Mouse (Mus musculus) E14TG2a.4 (cell line): ENCODE measurements around the gene A930018P22Rik.
"Not testable (repeated sequence)": the region's sequence is repeated elsewhere in the genome, so short reads cannot be mapped to it uniquely, and the experiment has no call there.

Experiments used
- H3K27me3 ChIP-seq: 2 replicates; pipeline ENCODE4 v1.6.1; 2014; ENCODE audit warnings: low read length, control low read depth; ENCODE audit not compliant: insufficient read depth
- H3K36me3 ChIP-seq: 2 replicates; pipeline ENCODE4 v1.6.1; 2014; ENCODE audit warnings: low read length, control low read depth; ENCODE audit not compliant: insufficient read depth
- H3K4me1 ChIP-seq: replicated peaks from 2 replicates; pipeline ENCODE4 v1.6.1; 2014; ENCODE audit warnings: low read depth, low read length, control low read depth
- H3K4me3 ChIP-seq: replicated peaks from 2 replicates; pipeline ENCODE4 v1.5.1; 2014; ENCODE audit warnings: mild to moderate bottlenecking, low read length
- H3K9me3 ChIP-seq: 2 replicates; pipeline ENCODE4 v1.6.1; 2014; ENCODE audit warnings: low read length, control low read depth
- CTCF ChIP-seq: conservative IDR thresholded peaks from 2 replicates; pipeline ENCODE4 v1.5.1; 2014; ENCODE audit warnings: low read length
- NANOG ChIP-seq: IDR thresholded peaks from 2 replicates; pipeline ENCODE4 v1.6.1; 2014; ENCODE audit warnings: borderline replicate concordance, low read length, mixed read lengths
- POU5F1 ChIP-seq: IDR thresholded peaks from 2 replicates; pipeline ENCODE4 v1.6.1; 2014; ENCODE audit warnings: low read length, borderline replicate concordance

A930018P22Rik gene

DNA sequence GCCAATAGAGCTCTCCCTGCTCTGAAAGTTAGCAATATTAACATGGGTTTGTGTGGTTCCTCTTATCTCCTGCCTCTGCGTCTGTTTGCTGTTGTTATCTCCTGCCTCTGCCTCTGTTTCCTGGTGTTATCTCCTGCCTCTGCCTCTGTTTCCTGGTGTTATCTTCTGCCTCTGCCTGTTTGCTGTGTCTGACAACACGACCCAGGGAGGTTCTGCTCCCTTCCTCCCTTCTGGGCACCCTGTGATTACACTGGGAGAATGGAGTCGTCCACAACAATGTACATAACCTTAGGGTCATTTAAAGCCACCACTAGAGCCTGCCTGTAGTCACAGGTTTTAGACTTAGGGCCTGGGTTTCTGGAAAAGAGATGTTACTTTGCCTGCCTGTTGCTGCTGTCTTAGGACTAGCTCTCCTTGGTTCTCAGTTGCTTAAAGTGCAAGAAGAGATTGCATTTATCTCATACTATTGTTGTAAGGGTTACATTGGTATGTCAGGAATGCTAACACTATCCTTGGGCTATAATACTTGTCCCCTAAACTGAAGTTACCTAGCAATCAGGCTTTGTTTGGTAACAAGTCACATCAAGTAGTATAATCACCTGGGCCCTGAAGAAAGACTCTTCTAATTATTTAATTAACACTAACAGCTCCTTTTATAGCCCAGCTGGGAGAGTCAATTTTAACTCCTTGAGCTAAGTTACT lies 23.9 kb upstream of the A930018P22Rik start:
- H3K27me3 ChIP-seq: no peaks in the 10 kb centered on the region
- TF ChIP-seq POU5F1 (no peak), NANOG (peak; percentile 90)
- no peak overlapping the region for H3K4me3 ChIP-seq
- no peaks in the 10 kb centered on the region for H3K36me3 ChIP-seq
- H3K9me3 ChIP-seq: no peaks in the 10 kb centered on the region
- peaks cover 32% of the 10 kb centered on the region for H3K4me1 ChIP-seq

DNA sequence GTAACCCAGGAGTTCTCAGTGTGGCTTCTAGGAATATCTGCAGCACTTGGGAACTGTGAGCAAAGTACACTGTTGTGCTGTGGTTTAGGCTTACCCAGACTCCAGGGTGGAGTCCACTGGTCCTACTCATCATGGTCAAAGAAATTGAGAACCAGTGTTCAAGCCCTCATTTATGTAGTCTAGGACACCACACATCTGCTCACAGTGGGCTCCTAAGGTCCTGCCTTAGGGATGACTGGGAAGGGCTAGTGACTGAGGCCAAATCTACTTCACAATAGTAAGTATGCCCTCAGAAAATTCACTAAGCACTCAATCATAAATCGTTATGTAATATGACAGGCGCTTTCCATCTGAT lies 23.4 kb upstream of the A930018P22Rik start:
- no peak for TF ChIP-seq POU5F1
- no peak for TF ChIP-seq NANOG
- TF ChIP-seq CTCF: no peak
- Histone ChIP-seq H3K27me3 (no peaks in the 10 kb centered on the region), H3K4me3 (no peak overlapping the region), H3K9me3 (no peaks in the 10 kb centered on the region), H3K36me3 (no peaks in the 10 kb centered on the region), H3K4me1 (peaks cover 32% of the 10 kb centered on the region)

DNA sequence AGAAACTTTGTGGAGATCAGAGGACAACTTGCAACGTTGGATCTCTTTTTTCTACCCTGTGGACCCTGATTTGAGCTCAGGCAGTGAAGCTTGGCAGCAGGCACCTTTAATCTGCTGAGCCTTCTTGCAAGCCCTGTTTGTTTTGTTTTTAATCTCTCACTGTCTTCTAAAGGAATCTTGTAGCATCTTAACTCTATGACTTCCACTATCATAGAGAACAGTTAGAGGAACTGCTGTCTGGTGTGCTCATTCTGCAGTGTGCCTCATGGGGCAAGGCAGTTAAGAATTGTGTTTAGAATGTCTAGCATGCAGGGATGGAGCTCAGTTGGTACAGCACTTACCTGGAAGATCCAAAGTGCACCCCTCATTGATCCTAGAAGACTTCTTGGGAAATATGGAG lies 22.6 kb upstream of the A930018P22Rik start:
- H3K9me3 ChIP-seq: no peaks in the 10 kb centered on the region
- no peaks in the 10 kb centered on the region for H3K27me3 ChIP-seq
- H3K36me3 ChIP-seq: no peaks in the 10 kb centered on the region
- peaks cover 32% of the 10 kb centered on the region for H3K4me1 ChIP-seq
- TF ChIP-seq NANOG (no peak), CTCF (no peak), POU5F1 (no peak)
- H3K4me3 ChIP-seq: no peak overlapping the region

DNA sequence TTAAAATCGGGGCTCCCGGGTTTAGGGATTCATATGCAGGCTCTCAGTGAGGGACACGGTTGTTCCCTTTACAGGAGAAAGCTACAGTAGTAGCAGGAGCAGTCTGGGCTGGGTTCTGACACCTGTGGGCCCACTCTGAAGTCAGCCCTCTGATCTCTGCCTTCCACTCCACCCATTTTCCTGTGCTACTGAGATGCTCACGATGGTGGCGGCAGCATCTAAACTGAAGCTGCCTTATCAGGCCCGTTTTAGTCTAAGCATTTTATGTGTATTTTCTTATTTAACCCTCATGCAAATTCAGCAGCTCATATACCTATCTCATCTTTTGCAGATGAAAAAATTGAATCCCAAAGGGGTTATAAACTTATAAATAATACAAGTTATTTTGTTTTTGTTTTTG lies 17.8 kb upstream of the A930018P22Rik start:
- TF ChIP-seq CTCF (no peak), POU5F1 (no peak), NANOG (no peak)
- H3K27me3 ChIP-seq: no peaks in the 10 kb centered on the region
- no peak overlapping the region for H3K4me3 ChIP-seq

DNA sequence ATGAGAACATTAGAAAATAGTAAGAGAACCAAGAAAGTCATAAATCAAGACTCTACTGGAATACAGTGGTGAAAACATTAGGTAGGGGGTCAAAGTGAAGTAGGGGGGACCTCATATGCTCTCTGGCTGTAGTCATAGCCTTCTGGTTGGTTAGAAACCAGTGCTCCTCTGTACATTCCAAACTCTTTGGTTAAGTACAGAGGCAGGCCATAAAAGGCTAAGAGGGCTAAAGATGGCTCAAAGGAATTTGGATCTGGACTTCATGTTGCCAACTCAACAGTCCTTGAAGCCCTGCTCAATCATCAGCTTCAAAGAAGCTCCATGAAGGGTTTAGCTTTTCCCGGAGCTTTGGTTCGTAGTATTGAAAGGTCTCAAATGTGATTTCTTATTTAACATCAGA lies 13.5 kb upstream of the A930018P22Rik start:
- peaks cover 13% of the 10 kb centered on the region for H3K4me1 ChIP-seq
- H3K27me3 ChIP-seq, H3K9me3 ChIP-seq, H3K4me3 ChIP-seq, H3K36me3 ChIP-seq: not testable (repeated sequence)

More for the DNA sequence above, 17.8 kb upstream of the A930018P22Rik start:
- H3K36me3 ChIP-seq: peaks cover 4% of the 10 kb centered on the region; the same call in 1 of the 2 replicates
- H3K4me1 ChIP-seq: peaks cover 10% of the 10 kb centered on the region
- H3K9me3 ChIP-seq: no peaks in the 10 kb centered on the region

DNA sequence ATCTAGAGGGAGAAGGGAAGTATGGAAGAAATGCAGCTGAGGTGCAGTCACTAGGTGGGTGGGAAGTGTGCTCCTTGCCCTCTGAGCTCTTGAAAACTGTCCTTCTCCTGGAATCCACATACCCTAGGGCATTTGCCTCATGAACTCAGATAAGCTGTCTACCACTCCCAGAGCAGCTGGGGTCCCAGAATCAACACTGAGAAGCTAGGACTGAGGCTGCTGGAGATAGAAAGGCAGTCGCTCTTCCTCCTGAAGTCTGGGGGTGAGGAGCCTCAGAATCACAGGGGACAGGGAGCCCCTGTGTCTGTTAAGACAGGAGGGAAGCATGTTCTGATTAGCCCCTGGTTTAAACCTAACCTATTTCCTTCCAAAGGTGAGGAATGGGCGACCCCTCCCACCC lies 13.0 kb upstream of the A930018P22Rik start:
- Histone ChIP-seq H3K27me3 (no peaks in the 10 kb centered on the region), H3K4me1 (peaks cover 13% of the 10 kb centered on the region), H3K4me3 (peak overlapping the region; percentile 11; the same call in 1 of the 2 replicates), H3K9me3 (no peaks in the 10 kb centered on the region), H3K36me3 (peaks cover 4% of the 10 kb centered on the region; the same call in 1 of the 2 replicates)
- TF ChIP-seq NANOG: no peak
- no peak for TF ChIP-seq CTCF
- TF ChIP-seq POU5F1: no peak

DNA sequence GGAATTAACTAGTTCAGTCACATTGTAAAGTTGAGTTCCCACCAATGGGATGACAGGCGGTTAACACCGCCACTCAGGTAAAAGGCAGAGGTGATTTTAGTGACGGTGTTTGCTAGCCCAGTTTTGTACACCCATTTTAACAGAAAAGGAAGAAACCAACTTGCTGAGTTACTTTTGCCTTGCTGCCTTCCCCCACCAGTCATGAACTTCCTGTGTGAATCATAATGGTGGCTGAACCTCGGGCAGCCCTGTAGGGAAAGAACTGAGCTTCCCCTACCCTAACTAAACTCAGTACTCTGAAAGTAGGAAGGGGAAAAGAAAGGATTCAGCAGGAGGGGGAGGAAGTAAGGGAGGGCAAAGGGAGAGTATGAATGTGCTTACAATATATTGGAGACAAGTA lies 12.5 kb upstream of the A930018P22Rik start:
- no peaks in the 10 kb centered on the region for H3K9me3 ChIP-seq
- peaks cover 13% of the 10 kb centered on the region for H3K4me1 ChIP-seq
- H3K27me3 ChIP-seq: no peaks in the 10 kb centered on the region
- H3K4me3 ChIP-seq: peak overlapping the region; percentile 11; the same call in 1 of the 2 replicates
- peaks cover 4% of the 10 kb centered on the region; the same call in 1 of the 2 replicates for H3K36me3 ChIP-seq
- TF ChIP-seq NANOG: no peak
- no peak for TF ChIP-seq POU5F1

DNA sequence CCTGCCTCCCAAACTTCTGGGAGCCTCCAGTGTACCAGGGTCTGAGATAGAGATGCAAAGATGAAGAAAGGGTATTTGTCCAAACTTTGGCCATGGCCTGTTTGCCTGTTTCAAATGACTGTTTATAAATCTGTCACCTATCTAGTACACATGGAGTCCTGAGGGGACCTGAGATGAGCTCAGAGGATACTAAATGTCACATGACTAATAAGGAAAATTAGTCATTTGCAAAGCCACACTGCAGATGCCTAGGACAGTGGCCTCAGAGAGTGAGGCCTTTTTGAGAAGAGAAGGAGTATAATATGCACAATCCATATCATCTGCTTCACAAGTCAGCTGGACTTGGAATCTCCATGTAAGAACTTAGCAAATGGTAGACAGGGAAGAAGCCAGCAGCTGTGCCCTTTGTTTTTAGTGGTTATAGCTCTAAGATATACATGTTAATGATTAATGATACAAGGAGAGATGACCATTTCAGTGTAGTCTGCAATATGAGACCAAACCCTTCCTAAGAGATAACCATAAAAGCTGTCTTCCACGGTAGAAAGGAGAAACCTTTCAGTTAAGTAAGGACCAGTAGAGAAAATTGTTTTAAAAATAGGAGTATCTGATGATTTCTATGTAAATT lies 11.3 kb upstream of the A930018P22Rik start:
- not testable (repeated sequence) for H3K4me3 ChIP-seq, H3K9me3 ChIP-seq, H3K36me3 ChIP-seq, H3K27me3 ChIP-seq
- peaks cover 13% of the 10 kb centered on the region for H3K4me1 ChIP-seq

DNA sequence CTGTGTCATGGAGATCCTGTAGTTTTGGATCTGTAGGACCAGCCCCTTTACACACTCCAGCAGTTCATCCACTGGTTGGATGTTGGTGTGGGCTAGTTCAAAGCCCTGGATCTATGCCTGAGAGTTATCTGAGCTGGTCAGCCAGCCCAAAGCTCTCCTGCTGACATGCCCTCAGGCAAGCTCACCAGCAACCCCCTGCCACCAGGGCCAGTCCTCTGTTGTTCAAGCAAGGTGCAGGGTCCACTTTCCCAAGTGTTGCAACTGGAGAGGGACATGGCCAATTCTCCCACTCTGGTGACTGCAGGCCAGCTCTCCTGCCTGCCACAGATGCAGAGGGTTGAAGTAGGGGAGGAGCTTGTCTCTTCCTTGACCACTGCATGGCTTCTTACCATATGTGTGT lies 9.0 kb upstream of the A930018P22Rik start:
- peaks cover 14% of the 10 kb centered on the region for H3K4me1 ChIP-seq

More for the DNA sequence above, 9.0 kb upstream of the A930018P22Rik start:
- not testable (repeated sequence) for H3K36me3 ChIP-seq, H3K9me3 ChIP-seq, H3K4me3 ChIP-seq, H3K27me3 ChIP-seq
